15 mouse cellular contexts compared by ENCODE assay signal in the genomic region with DNA sequence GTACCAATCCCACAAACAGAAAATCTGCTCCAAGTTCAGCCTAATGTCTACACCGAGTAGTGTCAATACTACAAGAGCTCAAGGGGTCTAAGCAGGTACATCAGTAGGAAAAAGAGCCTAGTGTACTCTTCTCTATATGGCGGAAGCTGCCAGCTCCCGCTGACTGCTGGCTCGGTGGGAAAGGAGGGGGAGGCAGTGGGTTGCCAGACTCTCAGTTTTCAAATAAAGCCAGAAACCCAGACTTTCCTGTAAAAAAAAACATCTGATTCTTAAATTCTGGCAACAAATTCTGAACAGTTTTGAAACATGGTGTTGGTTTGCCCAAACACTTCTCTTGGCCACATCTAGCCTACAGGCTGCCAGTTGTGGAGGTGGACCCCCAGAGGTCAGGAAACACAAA.
DNase-seq lines count a peak whose midpoint lies in the region; ATAC-seq and TF ChIP-seq lines count a peak whose summit lies in the region.
"Had no signal": no experiment of that assay in that cellular context is flagged by ENCODE, and none has a peak within 500 bp of the region (broad histone marks: within the 10 kb centered on the region; RNA-seq: fewer than 3 reads in every experiment).

No protein-coding gene starts in this region.

- H3K9me3 ChIP-seq in heart, embryonic 10.5 days, result no peaks in the 10 kb centered on the region
- H3K9me3 ChIP-seq: forebrain, embryonic 13.5 days; liver, embryonic 15.5 days; neural tube, embryonic 13.5 days; stomach, embryonic 15.5 days had no signal

- ATAC-seq in CD4-positive, CD25-positive, alpha-beta regulatory T cell, adult 4 months, result no peak
- ATAC-seq: forebrain, embryonic 13.5 days; midbrain, embryonic 16.5 days had no signal

- peaks cover 55% of the 10 kb centered on the region for H3K4me1 ChIP-seq in heart, embryonic 10.5 days
- H3K4me1 ChIP-seq in embryonic fibroblast, embryonic 13.5 days (ENCODE audit: control insufficient read depth, insufficient read depth, low read length), result peaks cover 7% of the 10 kb centered on the region

- H3K4me3 ChIP-seq in heart, embryonic 10.5 days, result no peak overlapping the region
- H3K4me3 ChIP-seq in embryonic fibroblast, embryonic 13.5 days (ENCODE audit: insufficient read depth, low read length), result no peak overlapping the region
- H3K4me3 ChIP-seq: forebrain, embryonic 13.5 days; liver, embryonic 15.5 days; neural tube, embryonic 13.5 days; stomach, embryonic 15.5 days had no signal

- H3K27me3 ChIP-seq in heart, embryonic 10.5 days (ENCODE audit: insufficient read depth, poor library complexity, severe bottlenecking), result no peaks in the 10 kb centered on the region
- H3K27me3 ChIP-seq: liver, embryonic 15.5 days; stomach, embryonic 15.5 days had no signal

- TF ChIP-seq CTCF in embryonic fibroblast, embryonic 13.5 days (IDR thresholded peaks at IDR 0.05; ENCODE audit: borderline replicate concordance, insufficient read depth, low read length), result no peak

- DNase-seq in heart, embryonic 10.5 days (ENCODE audit: low spot score), result no peak
- no peak for DNase-seq in heart, postnatal 10 days
- DNase-seq in adipocyte (ENCODE audit: low spot score), result peak; percentile 52
- DNase-seq in right cerebral cortex, adult 2 months (ENCODE audit: low spot score in 2 of 2), result peak; percentile 40 to 60
- DNase-seq in neural tube, embryonic 10.5 days (ENCODE audit: extremely low spot score, low spot score), result no peak
- DNase-seq: adrenal gland, adult 2 months; gastrocnemius, postnatal 14 days; kidney, adult 9 months had no signal

- no peaks in the 10 kb centered on the region for H3K36me3 ChIP-seq in heart, embryonic 10.5 days
- H3K36me3 ChIP-seq: liver, embryonic 15.5 days; neural tube, embryonic 13.5 days; stomach, embryonic 15.5 days had no signal

- 68% methylated on average over 4 of the region's 4 CpGs for WGBS in heart, embryonic 10.5 days

- no peak for TF ChIP-seq POLR2A in embryonic fibroblast, embryonic 13.5 days (IDR thresholded peaks at IDR 0.05; ENCODE audit: low read depth, low read length)

- 0 out of 2 replicates have a peak overlapping the region, but pooled peaks have one; percentile 16 for H3K27ac ChIP-seq in heart, embryonic 10.5 days
- H3K27ac ChIP-seq in embryonic fibroblast, embryonic 13.5 days (ENCODE audit: insufficient read depth, low read length), result peak overlapping the region; percentile 71; the same call in 1 of the 2 replicates
- H3K27ac ChIP-seq: forebrain, embryonic 13.5 days; liver, embryonic 15.5 days; neural tube, embryonic 13.5 days; stomach, embryonic 15.5 days had no signal

- intact Hi-C loops in heart, postnatal 10 days (cut with DNase I), result no loop called here

Comparison
In these comparisons a context has a peak if more than half of its experiments do, and no peak if none do; other contexts are left out.
1. DNase-seq: peak in adipocyte (single experiment) and right cerebral cortex, adult 2 months (2 of 2); none in heart, embryonic 10.5 days (single experiment), heart, postnatal 10 days (0 of 2) and neural tube, embryonic 10.5 days (single experiment).